Mouse (Mus musculus) limb, embryonic 11.5 days (tissue): ENCODE data around the gene Endod1. TPM values are rescaled to one million over a fixed set of nuclear protein-coding genes. Genes with fewer than 3 reads are reported as not detected.
A peak's percentile ranks its signal among the peaks of the same experiment; 100 is the strongest.

Experiments
- ATAC-seq: fragments of 200-750 bp; cut with Nextera tagmentation; 2 replicates; pipeline ENCODE4 v1.8.0; 2017; ENCODE audit warnings: low read depth; ENCODE audit not compliant: insufficient number of reproducible peaks, low FRiP score, low TSS enrichment
- DNase-seq: peaks from one replicate; pipeline ENCODE4 v3.0.0-alpha.2; 2015; ENCODE audit warnings: low spot score
- H3K27ac ChIP-seq: fragments of 300-500 bp; sonication (generic); replicated peaks from 2 replicates; pipeline ENCODE4 v1.5.1; 2014; ENCODE audit warnings: low read depth, mild to moderate bottlenecking, low read length
- H3K27me3 ChIP-seq: fragments of 300-500 bp; sonication (generic); 2 replicates; pipeline ENCODE4 v1.6.1; 2014; ENCODE audit warnings: mild to moderate bottlenecking, low read length, mixed read lengths; ENCODE audit not compliant: control insufficient read depth, insufficient read depth
- H3K36me3 ChIP-seq: fragments of 300-500 bp; sonication (generic); 2 replicates; pipeline ENCODE4 v1.6.1; 2014; ENCODE audit warnings: mild to moderate bottlenecking, low read length, moderate library complexity, mixed read lengths; ENCODE audit not compliant: control insufficient read depth, insufficient read depth
- H3K4me1 ChIP-seq: fragments of 300-500 bp; sonication (generic); 2 replicates; pipeline ENCODE4 v1.6.1; 2014; ENCODE audit warnings: low read length, mixed read lengths; ENCODE audit not compliant: control insufficient read depth, insufficient read depth
- H3K4me2 ChIP-seq: fragments of 300-500 bp; sonication (generic); 2 replicates; pipeline ENCODE4 v1.6.1; 2014; ENCODE audit warnings: low read depth, mild to moderate bottlenecking, moderate library complexity; ENCODE audit not compliant: severe bottlenecking
- H3K4me3 ChIP-seq: fragments of 300-500 bp; sonication (generic); 2 replicates; pipeline ENCODE4 v1.5.1; 2014; ENCODE audit warnings: low read depth, low read length
- H3K9ac ChIP-seq: fragments of 300-500 bp; sonication (generic); 2 replicates; pipeline ENCODE4 v1.6.1; 2014; ENCODE audit warnings: mild to moderate bottlenecking, low read length
- H3K9me3 ChIP-seq: fragments of 300-500 bp; sonication (generic); 2 replicates; pipeline ENCODE4 v1.6.1; 2016; ENCODE audit warnings: low read length; ENCODE audit not compliant: control insufficient read depth
- WGBS: fragments of 180-500 bp; shearing (Covaris S2); extraction: QIAGEN DNeasy Blood & Tissue Kit; methylation state at CpG from one replicate; pipeline ENCODE4 v1.1.7; 2014; 5-methylcytosine and 5-hydroxymethylcytosine counted together
- polyA plus RNA-seq: library from polyadenylated mRNA; unstranded; fragments of >200 nt; fragmentation: Nextera tagmentation; extraction: Ambion mirVana; gene quantifications from 2 replicates; pipeline ENCODE4 v1.2.1, GENCODE M21; 2014

Gene Endod1
- polyA plus RNA-seq, 1 experiment from 2014 or later: 6.3 TPM

- no peak overlapping the region for H3K4me3 ChIP-seq
- ATAC-seq (no peak), DNase-seq (no peak)
- H3K27me3 ChIP-seq: no peaks in the 10 kb centered on the region
- H3K36me3 ChIP-seq: no peaks in the 10 kb centered on the region
- 76% methylated on average over 9 of the region's 9 CpGs for WGBS
- H3K27ac ChIP-seq: no peak overlapping the region
- no peak overlapping the region for H3K4me2 ChIP-seq
- no peaks in the 10 kb centered on the region for H3K9me3 ChIP-seq
- no peaks in the 10 kb centered on the region for H3K4me1 ChIP-seq
- no peak overlapping the region for H3K9ac ChIP-seq
Observed at GRCm38 (mm10) chr9:14386831-14387230, 5.5 kb upstream of the Endod1 start.

DNA sequence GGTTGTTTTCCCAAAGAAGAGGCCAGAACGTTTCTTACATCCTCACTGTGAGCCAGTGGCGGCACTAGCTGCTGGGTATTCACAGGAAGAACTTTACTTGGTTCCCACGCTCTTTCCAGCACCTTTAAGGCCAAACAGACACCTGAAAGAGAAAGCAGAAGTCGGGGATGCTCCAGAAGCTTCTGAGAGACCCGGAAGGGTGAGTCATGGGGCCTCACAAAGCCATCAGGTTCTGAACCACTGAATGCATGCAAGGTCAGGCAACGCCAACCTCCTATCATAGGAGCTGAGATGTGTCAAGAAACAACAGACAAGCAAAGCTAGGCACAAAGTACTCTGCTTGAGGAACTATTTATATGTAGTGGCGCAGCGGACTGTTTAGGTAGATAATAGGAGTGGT is 4.4 kb upstream of the Endod1 start:
- Histone ChIP-seq H3K27me3 (no peaks in the 10 kb centered on the region), H3K9ac (no peak overlapping the region), H3K9me3 (no peaks in the 10 kb centered on the region), H3K4me3 (no peak overlapping the region), H3K4me2 (no peak overlapping the region), H3K27ac (no peak overlapping the region), H3K4me1 (no peaks in the 10 kb centered on the region), H3K36me3 (no peaks in the 10 kb centered on the region)
- ATAC-seq: no peak
- WGBS: 82% methylated on average over 8 of the region's 8 CpGs
- DNase-seq: no peak

DNA sequence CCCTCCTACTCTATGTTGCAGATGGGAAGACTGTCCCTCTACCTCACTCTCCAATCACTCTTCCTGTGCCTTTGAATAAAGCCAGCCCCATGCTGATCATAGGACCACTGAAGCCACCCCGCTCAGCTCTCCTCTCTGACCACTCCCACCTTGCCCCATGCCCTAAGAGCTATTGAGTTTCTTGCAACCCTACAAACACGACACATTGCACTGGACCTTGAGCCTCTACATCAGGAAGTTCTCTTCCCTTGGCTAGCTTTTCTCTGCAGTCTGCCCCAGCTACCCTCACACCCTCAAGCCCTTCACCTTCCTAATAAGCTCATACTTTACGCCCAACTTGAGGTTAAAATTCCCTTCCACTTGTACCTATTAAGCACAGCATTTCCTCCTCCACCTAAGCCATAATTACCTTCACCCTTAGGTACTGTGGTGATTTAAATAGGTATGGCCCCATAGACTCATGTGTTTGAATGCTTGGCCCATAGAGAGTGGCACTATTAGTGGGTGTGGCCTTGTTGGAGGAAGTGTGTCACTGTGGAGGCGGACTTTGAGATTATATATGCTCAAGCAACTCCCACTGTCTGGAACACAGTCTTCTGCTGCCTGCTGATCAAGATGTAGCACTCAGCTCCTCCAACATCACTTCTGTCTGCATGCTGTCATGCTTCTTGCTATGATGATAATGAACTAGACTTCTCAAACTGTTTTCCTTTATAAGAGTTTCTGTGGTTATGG is 2.0 kb upstream of the Endod1 start:
- DNase-seq: no peak
- Histone ChIP-seq H3K4me1 (no peaks in the 10 kb centered on the region), H3K4me2 (no peak overlapping the region), H3K9me3 (no peaks in the 10 kb centered on the region), H3K9ac (no peak overlapping the region), H3K27ac (no peak overlapping the region), H3K27me3 (no peaks in the 10 kb centered on the region), H3K4me3 (no peak overlapping the region), H3K36me3 (no peaks in the 10 kb centered on the region)
- 80% methylated on average over 4 of the region's 4 CpGs for WGBS
- ATAC-seq: no peak

GRCm38 (mm10) chr9:14382256-14382791 is 1.0 kb upstream of the Endod1 start:
- Histone ChIP-seq H3K4me2 (no peak overlapping the region), H3K27ac (no peak overlapping the region), H3K4me3 (no peak overlapping the region), H3K36me3 (no peaks in the 10 kb centered on the region), H3K4me1 (no peaks in the 10 kb centered on the region), H3K27me3 (no peaks in the 10 kb centered on the region), H3K9ac (no peak overlapping the region), H3K9me3 (no peaks in the 10 kb centered on the region)
- WGBS: 82% methylated on average over 5 of the region's 5 CpGs
- ATAC-seq (no peak), DNase-seq (no peak)

DNA sequence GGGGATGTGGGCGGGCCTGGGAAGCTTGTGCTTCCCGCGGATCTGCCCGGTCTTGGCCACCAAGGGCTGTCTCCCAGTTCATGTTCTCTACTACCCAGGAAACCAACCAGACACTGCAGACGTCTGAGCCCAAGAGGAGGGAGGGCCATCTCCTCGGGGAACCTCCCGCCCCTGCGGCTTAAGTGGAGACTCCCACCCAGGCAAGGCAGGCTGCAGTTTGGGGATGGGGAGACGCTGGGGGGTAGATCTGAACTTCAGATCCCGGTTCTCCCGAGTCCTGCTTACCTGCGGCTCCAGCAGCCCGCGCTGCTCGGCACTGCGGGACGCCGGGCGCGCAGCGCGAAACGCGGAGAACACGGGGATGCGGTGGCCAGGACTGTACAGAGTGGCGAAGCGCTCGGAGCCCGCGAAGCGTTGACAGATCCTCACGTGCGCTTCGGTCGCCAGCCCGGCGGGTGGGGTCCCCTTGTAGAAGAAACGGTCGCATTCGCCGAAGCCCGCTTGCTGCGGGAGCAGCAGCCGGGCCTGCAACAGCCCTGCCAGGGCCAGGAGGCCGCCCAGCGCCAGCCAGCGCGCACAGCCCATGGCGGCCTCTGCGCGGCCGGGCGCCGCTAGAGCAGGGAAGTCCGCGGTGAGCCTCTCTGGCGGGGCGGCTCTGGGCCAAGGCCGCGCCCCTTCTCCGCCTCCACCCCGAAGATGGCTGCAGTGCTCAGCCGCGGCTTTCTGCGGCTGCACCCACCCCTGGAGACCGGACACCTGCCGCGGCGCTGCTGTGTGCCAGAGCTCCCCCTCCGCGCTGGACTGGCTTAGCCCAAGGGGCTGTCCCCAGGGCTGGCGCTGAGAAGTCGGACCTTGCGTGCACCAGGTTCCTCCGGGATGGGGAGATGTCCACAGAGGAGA is 671 bp downstream of the Endod1 start:
- peak; percentile 93 for ATAC-seq
- Histone ChIP-seq H3K27ac (no peak overlapping the region), H3K4me3 (peak overlapping the region; percentile 61), H3K9me3 (no peaks in the 10 kb centered on the region), H3K36me3 (no peaks in the 10 kb centered on the region), H3K27me3 (no peaks in the 10 kb centered on the region), H3K4me2 (peak overlapping the region; percentile 86), H3K9ac (peak overlapping the region; percentile 73), H3K4me1 (no peaks in the 10 kb centered on the region)
- WGBS: under 1% methylated on average over 76 of the region's 76 CpGs
- DNase-seq: peak; percentile 79

- H3K4me2 ChIP-seq: peak overlapping the region; percentile 86
- no peaks in the 10 kb centered on the region for H3K4me1 ChIP-seq
- ATAC-seq (no peak), DNase-seq (no peak)
- no peak overlapping the region for H3K27ac ChIP-seq
- peak overlapping the region; percentile 61 for H3K4me3 ChIP-seq
- no peaks in the 10 kb centered on the region for H3K36me3 ChIP-seq
- WGBS: 24% methylated on average over 8 of the region's 8 CpGs
- 0 out of 2 replicates have a peak overlapping the region, but pooled peaks have one; percentile 2 for H3K9ac ChIP-seq
- no peaks in the 10 kb centered on the region for H3K9me3 ChIP-seq
- no peaks in the 10 kb centered on the region for H3K27me3 ChIP-seq
Observed at GRCm38 (mm10) chr9:14379769-14380385, 1.4 kb downstream of the Endod1 start.

DNA sequence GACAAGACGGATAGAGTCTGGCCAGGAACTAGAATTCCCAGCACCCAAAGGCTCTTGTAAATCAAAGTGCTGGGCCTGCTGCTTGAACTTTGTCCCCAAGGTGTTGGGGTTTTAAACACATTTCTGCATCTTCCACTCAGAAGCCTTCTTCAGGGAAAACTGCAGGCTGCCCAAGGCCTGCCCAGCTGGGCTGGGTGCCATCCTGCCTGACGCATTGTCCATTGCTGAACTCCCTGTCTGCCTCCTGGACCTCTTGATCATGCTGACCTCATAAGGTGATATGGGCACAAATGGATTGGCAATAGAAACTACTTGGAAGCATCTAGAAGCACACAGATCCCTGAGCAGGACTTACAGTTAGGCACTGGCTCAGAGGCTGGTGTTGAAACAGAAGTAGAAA is 3.2 kb downstream of the Endod1 start:
- Histone ChIP-seq H3K27me3 (no peaks in the 10 kb centered on the region), H3K36me3 (no peaks in the 10 kb centered on the region), H3K4me3 (no peak overlapping the region), H3K4me2 (no peak overlapping the region), H3K9me3 (no peaks in the 10 kb centered on the region), H3K4me1 (no peaks in the 10 kb centered on the region), H3K9ac (no peak overlapping the region), H3K27ac (no peak overlapping the region)
- WGBS: 90% methylated on average over 2 of the region's 2 CpGs
- ATAC-seq: no peak
- DNase-seq: no peak

- Histone ChIP-seq H3K36me3 (no peaks in the 10 kb centered on the region), H3K27ac (no peak overlapping the region), H3K9ac (no peak overlapping the region), H3K27me3 (no peaks in the 10 kb centered on the region), H3K4me1 (no peaks in the 10 kb centered on the region), H3K4me3 (no peak overlapping the region), H3K4me2 (no peak overlapping the region), H3K9me3 (no peaks in the 10 kb centered on the region)
- WGBS: 86% methylated on average over 4 of the region's 4 CpGs
- ATAC-seq: no peak
- no peak for DNase-seq
Observed at GRCm38 (mm10) chr9:14376149-14376548, 5.2 kb downstream of the Endod1 start.
